Mouse (Mus musculus) midbrain, embryonic 10.5 days (tissue): ENCODE data around the gene Rragb. TPM values are rescaled to one million over a fixed set of nuclear protein-coding genes. Genes with fewer than 3 reads are reported as not detected.
"Not testable (repeated sequence)": the region's sequence is repeated elsewhere in the genome, so short reads cannot be mapped to it uniquely, and the experiment has no call there.

Experiments
- DNase-seq: peaks from one replicate; pipeline ENCODE4 v3.0.0-alpha.2; 2017; ENCODE audit warnings: low spot score
- H3K27ac ChIP-seq: fragments of 300-500 bp; sonication (generic); replicated peaks from 2 replicates; pipeline ENCODE4 v1.5.1; 2016; ENCODE audit warnings: mild to moderate bottlenecking
- H3K27me3 ChIP-seq: fragments of 300-500 bp; sonication (generic); 2 replicates; pipeline ENCODE4 v1.6.1; 2016; ENCODE audit warnings: low read depth, mild to moderate bottlenecking; ENCODE audit not compliant: poor library complexity, severe bottlenecking
- H3K36me3 ChIP-seq: fragments of 300-500 bp; sonication (generic); 2 replicates; pipeline ENCODE4 v1.6.1; 2016; ENCODE audit warnings: mild to moderate bottlenecking, moderate library complexity
- H3K4me1 ChIP-seq: fragments of 300-500 bp; sonication (generic); 2 replicates; pipeline ENCODE4 v1.6.1; 2016
- H3K4me3 ChIP-seq: fragments of 300-500 bp; sonication (generic); 2 replicates; pipeline ENCODE4 v1.5.1; 2016; ENCODE audit warnings: mild to moderate bottlenecking, moderate library complexity
- H3K9me3 ChIP-seq: fragments of 300-500 bp; sonication (generic); replicated peaks from 2 replicates; pipeline ENCODE4 v1.6.1; 2016; ENCODE audit warnings: mild to moderate bottlenecking
- WGBS: fragments of 180-500 bp; shearing (Covaris S2); methylation state at CpG from one replicate; pipeline ENCODE4 v1.1.7; 2016; 5-methylcytosine and 5-hydroxymethylcytosine counted together
- polyA plus RNA-seq: library from polyadenylated mRNA; unstranded; fragments of >200 nt; fragmentation: Nextera tagmentation; extraction: Ambion mirVana; gene quantifications from 2 replicates; pipeline ENCODE4 v1.2.1, GENCODE M21; 2016

Rragb gene
- 7.0 TPM in 2 replicates for polyA plus RNA-seq

DNA sequence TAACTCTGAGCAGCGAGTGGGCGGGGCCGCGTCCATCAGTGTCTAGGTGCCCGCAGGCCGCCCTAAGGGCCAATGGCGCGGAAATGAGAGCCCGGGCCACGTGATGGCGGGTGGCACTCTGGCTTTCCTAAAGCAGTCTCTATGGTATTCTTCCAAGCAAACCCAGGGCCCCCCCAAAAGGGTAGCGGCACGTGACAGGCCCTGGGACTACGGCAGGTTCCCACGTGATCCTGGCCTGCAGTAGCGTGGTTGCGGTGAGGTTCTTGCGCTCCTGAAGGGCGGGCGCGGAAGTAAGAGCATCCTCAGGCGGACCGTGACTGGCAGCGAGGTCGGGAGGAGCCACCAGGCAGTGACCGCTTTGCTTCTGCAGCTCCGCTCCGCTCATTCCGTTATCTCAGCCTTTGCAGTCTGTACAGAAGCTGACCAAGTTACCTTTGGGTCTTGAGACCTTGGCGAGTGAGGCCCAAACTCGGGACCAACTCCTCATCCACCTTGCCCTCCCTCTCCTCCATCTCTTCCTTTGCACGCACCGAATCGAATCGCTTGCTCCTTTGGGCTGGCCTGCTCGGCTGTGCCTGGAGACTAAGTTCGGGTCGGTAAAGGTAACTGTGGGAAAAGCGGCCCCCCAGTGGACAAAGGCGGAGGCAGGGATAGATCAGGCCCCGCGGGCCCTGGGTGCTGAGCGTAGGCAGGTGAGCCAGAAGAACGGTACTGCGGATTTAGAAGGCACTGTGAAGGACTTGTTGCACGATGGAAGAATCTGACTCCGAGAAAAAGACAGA is at the start of gene Rragb:
Gene Rragb (plus strand): TSS at position 248 of the 782 bp plus-strand sequence.
- DNase-seq, result peak; percentile 83
- Histone ChIP-seq H3K4me3 (peak within 1 kb of the TSS; percentile 61), H3K27ac (peak within 1 kb of the TSS; percentile 84), H3K4me1 (peaks cover 13% of the 10 kb centered on the region), H3K9me3 (no peaks in the 10 kb centered on the region), H3K36me3 (peaks cover 8% of the 10 kb centered on the region; the same call in 1 of the 2 replicates), H3K27me3 (peaks cover 68% of the 10 kb centered on the region)
- 16% methylated on average over 47 of the region's 47 CpGs for WGBS

DNA sequence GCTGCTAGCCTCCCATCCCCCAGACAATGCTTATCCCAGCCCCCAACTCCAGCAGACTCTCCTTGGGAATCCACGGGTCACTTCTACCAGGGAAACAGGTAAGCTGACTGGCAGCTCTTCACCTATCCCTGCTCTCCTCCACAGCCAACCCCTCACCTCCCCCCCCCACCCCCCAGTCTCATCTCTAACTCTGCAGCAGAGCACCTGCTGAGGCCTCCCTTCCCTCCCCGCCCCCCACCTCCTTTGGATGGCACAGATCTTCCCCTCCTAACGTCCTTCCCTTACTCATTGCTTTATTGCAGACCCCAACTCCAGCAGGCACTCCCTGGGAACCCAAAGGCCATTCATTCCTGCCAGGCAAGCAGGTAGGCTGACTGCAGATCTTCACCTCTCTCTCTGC is 21.3 kb upstream of the Rragb start, which contains the start of gene Foxr2:
Gene Foxr2 (plus strand): TSS at position 301 of the 400 bp plus-strand sequence.
- WGBS, result 23% methylated on average over 3 of the region's 3 CpGs
- peaks cover 13% of the 10 kb centered on the region for H3K4me1 ChIP-seq

DNA sequence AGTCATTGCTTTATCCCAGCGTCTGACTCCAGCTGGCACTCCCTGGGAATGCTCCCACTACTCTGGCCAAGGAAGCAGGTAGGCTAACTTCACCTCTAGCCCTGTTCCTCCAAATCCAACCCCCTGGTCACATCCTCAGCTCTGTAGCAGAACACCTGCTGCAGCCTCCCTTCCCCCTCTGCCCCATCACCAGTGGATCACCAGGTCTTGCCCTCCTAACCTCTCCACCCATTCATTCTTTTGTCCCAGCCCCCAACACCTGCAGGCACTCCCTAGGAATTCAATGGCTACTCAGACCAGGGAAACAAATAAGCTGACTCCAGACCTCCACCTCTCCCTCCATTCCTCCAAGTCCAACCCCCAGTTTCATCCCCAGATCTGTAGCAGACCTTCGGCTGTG is 20.8 kb upstream of the Rragb start:
- H3K9me3 ChIP-seq, result no peaks in the 10 kb centered on the region
- peaks cover 65% of the 10 kb centered on the region for H3K27me3 ChIP-seq
- 41% methylated on average over 2 of the region's 2 CpGs for WGBS
- no peak overlapping the region for H3K4me3 ChIP-seq
- H3K27ac ChIP-seq, result no peak overlapping the region
- H3K4me1 ChIP-seq, result peaks cover 13% of the 10 kb centered on the region
- no peaks in the 10 kb centered on the region for H3K36me3 ChIP-seq
- no peak for DNase-seq

More for the DNA sequence above, 21.3 kb upstream of the Rragb start, which contains the start of gene Foxr2:
- no peak within 1 kb of the TSS for H3K27ac ChIP-seq
- H3K4me3 ChIP-seq, result no peak within 1 kb of the TSS
- DNase-seq, result no peak
- H3K9me3 ChIP-seq, result no peaks in the 10 kb centered on the region
- H3K27me3 ChIP-seq, result peaks cover 65% of the 10 kb centered on the region
- H3K36me3 ChIP-seq, result no peaks in the 10 kb centered on the region

DNA sequence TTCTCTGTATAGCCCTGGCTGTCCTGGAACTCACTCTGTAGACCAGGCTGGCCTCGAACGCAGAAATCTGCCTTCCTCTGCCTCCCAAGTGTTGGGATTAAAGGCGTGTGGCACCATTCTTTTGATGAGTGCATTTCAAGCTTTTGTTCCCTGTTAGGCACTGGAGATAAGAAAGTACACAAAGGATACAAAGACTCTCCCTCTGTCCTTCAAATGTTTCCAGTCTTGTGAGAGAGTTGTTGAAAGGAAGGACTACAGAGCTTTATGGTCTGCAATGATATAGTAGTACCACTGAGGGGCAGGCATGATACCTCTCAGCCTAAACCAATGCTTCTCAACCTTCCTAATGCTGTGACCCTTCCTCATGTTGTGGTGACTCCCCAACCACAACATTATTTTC is 2.9 kb downstream of the Rragb start:
- WGBS, result 43% methylated on average over 3 of the region's 3 CpGs
- Histone ChIP-seq H3K4me1 (peaks cover 7% of the 10 kb centered on the region; the same call in 1 of the 2 replicates), H3K27me3 (peaks cover 55% of the 10 kb centered on the region), H3K4me3 (no peak overlapping the region), H3K36me3 (peaks cover 8% of the 10 kb centered on the region; the same call in 1 of the 2 replicates), H3K27ac (no peak overlapping the region), H3K9me3 (no peaks in the 10 kb centered on the region)
- no peak for DNase-seq

DNA sequence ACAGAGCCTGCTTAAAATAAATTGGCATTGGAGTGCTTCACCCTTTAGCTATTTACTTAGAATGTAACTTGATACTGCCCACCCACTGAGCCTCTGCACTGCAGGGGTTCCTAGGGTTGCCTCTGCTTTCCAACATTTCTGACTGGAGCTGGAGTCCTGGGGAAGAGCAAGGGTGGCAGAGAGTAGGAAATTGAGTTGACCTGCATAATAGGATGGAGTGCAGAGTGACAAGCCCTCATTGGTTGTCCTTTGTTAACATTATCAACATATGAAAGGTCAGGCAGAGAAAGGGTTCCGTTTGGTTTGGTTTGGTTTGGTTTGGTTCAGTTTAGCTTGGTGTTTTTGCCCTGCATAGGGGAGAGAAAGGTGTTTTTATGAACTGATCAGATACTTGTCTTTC is 12.0 kb downstream of the Rragb start:
- no peak for DNase-seq
- H3K4me3 ChIP-seq, result no peak overlapping the region
- peaks cover 19% of the 10 kb centered on the region for H3K36me3 ChIP-seq
- 9% methylated on average over 1 of the region's 1 CpGs for WGBS
- H3K27me3 ChIP-seq, result peaks cover 13% of the 10 kb centered on the region
- H3K9me3 ChIP-seq, result no peaks in the 10 kb centered on the region
- H3K4me1 ChIP-seq, result no peaks in the 10 kb centered on the region
- H3K27ac ChIP-seq, result no peak overlapping the region

DNA sequence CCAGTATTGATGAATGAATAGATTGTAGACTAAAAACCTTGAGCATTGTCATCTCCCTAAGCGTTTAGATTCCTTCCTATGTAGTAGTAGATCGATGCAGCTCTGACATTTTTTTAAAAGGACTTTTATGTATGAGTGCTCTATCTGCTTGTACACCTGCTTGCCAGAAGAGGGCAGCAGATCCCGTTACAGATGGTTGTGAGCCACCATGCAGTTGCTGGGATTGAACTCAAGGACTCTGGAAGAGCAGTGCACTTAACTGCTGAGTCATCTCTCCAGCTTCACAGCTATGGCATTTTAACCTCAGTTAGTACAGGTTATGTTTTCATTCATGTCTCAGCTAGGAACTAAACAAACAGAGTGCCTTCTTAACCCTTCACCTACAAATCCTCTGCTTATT is 15.5 kb downstream of the Rragb start:
- H3K27ac ChIP-seq, result no peak overlapping the region
- no peaks in the 10 kb centered on the region for H3K9me3 ChIP-seq
- peaks cover 22% of the 10 kb centered on the region for H3K36me3 ChIP-seq
- no peaks in the 10 kb centered on the region for H3K4me1 ChIP-seq
- H3K27me3 ChIP-seq, result no peaks in the 10 kb centered on the region
- WGBS, result 58% methylated on average over 3 of the region's 3 CpGs
- H3K4me3 ChIP-seq, result no peak overlapping the region
- DNase-seq, result peak; percentile 17

DNA sequence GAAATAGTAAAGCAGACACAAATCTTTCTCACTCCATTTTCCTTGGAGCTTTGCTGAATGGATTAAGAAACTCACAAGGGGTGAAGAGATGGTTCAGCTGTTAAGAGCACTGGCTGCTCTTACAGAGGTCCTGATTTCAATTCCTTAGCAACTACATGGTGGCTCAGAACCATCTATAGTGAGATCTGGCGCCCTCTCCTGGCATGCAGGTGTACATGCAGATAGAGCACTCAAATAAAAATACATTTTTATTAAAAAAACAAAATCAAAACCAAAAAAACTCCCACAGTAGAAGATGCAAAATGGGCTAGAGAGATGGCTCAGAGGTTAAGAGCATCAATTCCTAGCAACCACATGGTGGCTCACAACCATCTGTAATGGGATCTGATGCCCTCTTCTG is 35.0 kb downstream of the Rragb start:
- Histone ChIP-seq H3K27me3 (no peaks in the 10 kb centered on the region), H3K4me3 (no peak overlapping the region), H3K9me3 (no peaks in the 10 kb centered on the region), H3K36me3 (0 out of 2 replicates have a peak, but pooled peaks cover 2% of the 10 kb centered on the region), H3K4me1 (no peaks in the 10 kb centered on the region), H3K27ac (no peak overlapping the region)
- no peak for DNase-seq
- 3% methylated on average over 1 of the region's 1 CpGs for WGBS

DNA sequence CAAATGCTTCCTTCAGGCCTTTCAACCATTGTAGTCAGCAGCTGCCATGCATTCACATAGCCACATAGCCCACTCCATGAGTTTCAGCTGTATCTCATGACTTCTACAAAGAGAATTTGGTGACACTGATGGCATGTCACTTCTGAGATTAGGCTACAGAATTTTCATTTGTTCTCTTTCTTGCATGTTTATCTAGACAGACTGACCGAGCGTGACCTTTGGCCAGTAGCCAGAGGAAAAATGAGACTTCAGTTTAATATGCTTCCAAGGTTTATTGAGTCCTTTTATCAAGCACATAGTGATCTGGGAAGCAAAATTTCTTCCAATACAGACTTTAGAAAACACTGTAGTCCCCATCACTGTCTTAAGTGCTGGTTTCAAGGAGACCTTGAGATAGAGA is 42.4 kb downstream of the Rragb start:
- no peaks in the 10 kb centered on the region for H3K36me3 ChIP-seq
- H3K4me1 ChIP-seq, result no peaks in the 10 kb centered on the region
- H3K27me3 ChIP-seq, result no peaks in the 10 kb centered on the region
- DNase-seq, result no peak
- H3K4me3 ChIP-seq, result no peak overlapping the region
- no peaks in the 10 kb centered on the region for H3K9me3 ChIP-seq
- H3K27ac ChIP-seq, result no peak overlapping the region
- WGBS, result 97% methylated on average over 2 of the region's 2 CpGs

DNA sequence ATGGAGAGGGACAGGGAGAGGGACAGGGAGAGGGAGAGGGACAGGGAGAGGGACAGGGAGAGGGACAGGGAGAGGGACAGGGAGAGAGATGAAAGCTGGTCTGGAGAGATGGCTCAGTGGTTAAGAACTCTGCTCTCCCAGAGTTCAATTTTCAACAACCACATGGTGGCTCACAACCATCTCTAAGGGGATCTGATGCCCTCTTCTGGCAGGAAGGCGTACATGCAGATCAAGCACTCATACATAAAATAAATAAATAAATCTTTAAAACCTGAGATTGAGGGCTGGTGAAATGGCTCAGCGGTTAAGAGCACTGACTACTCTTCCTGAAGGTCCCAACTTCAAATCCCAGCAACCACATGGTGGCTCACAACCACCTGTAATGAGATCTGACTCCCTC is 59.4 kb downstream of the Rragb start:
- H3K36me3 ChIP-seq, H3K27me3 ChIP-seq, H3K4me3 ChIP-seq, H3K4me1 ChIP-seq, H3K9me3 ChIP-seq, H3K27ac ChIP-seq: not testable (repeated sequence)
- WGBS, result 81% methylated on average over 2 of the region's 2 CpGs
- DNase-seq, result peak; percentile 11

DNA sequence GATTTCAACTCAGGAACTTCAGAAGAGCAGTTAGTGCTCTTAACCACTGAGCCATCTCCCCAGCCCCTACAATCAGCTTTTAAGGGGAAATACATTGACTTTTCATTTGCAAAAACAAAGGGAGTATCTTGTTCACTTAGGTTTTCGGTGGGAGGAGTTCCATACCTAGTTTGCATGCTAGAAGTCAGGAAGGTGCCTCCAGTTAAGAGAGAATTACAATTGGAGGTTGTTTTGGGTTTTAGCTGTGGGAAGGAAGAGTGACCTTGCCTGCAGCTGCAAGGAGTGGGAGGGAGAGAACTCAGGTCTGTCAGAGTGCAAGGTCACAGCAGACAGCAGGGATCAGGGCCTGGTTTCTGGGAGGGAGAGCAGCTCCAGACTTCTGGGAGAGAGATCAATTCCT is 71.3 kb downstream of the Rragb start:
- DNase-seq, result no peak

More for the DNA sequence above, 71.3 kb downstream of the Rragb start:
- Histone ChIP-seq H3K4me3 (no peak overlapping the region), H3K27me3 (peaks cover 29% of the 10 kb centered on the region), H3K9me3 (no peaks in the 10 kb centered on the region), H3K36me3 (no peaks in the 10 kb centered on the region), H3K4me1 (no peaks in the 10 kb centered on the region), H3K27ac (no peak overlapping the region)
- WGBS, result 81% methylated on average over 1 of the region's 1 CpGs

Other genes with a start within 250 kb of the Rragb start
- 7.1 and 9.3 TPM in 2 replicates for gene Usp51, start 133.5 kb upstream of the Rragb start, polyA plus RNA-seq
- gene Mageh1, start 102.4 kb upstream of the Rragb start, polyA plus RNA-seq, result 95.0 and 109 TPM in 2 replicates
- gene Foxr2, start 21.2 kb upstream of the Rragb start, polyA plus RNA-seq, result 0.45 and 0.56 TPM in 2 replicates
- 1.2 and 2.2 TPM in 2 replicates for gene Klf8, start 97.5 kb downstream of the Rragb start, polyA plus RNA-seq